Mouse (Mus musculus): ENCODE measurements around the gene Inafm2.
A peak's percentile ranks its signal among the peaks of the same experiment; 100 is the strongest.

Gene Inafm2

GRCm38 (mm10) chr2:118786525-118786924 is 41.0 kb downstream of the Inafm2 start:
- DNase-seq: no peak

DNA sequence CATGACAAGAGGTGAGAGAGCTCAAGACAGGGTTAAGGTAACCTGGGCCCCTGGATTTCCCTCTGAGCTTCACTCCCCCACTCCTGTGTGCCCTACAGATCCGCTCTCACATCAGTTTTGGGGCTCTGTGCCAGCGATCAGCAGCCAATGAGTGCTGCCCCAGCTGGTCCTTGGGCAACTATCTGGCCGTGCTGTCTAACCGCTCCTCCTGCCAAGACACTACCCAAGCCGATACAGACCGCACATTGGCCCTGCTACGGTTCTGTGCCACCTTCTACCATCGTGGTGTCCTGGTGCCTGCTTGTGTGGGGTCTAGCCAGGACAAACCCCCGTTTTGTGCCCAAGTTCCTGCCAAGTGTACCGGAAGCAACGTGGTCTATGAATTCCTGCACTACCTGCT is 43.9 kb downstream of the Inafm2 start:
- peak; percentile 81 to 86 for DNase-seq

- no peak for DNase-seq
These were observed 44.6 kb downstream of the Inafm2 start for GRCm38 (mm10) chr2:118790221-118790550.

DNA sequence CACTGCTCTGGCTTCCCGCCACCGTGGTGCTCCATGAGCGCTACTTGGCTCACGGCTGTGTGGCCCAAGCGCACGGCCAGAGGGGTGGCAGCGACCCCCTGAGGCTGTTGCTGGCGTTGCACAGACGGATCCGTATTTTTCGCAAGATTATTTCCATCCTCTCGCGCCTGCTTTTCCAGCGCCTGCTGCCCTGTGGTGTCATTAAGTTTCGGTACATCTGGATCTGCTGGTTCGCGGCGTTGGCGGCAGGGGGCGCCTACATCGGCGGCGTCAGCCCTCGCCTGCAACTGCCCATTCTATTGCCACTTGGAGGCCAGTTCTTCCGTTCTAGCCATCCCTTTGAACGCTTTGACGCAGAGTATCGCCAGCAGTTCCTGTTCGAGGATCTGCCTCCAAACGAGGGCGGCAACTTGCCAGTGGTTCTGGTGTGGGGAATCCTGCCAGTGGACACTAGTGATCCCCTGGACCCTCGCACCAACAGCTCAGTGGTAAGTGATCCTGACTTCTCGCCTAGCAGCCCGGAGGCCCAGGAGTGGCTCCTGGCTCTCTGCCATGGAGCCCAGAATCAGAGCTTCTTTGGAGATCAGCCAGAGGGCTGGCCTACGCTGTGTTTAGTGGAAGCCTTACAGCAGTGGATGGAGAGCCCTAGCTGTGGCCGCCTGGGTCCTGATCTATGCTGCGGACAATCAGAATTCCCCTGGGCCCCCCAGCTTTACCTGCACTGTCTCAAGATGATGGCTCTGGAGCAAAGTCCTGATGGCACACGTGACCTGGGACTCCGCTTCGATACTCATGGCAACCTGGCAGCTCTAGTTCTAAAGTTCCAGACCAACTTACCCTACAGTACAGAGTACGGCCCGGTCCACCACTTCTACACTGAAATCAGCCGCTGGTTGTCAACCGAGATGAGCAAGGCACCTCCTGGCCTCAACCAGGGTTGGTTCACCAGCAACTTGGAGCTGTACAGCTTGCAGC is 45.3 kb downstream of the Inafm2 start:
- DNase-seq: peak; percentile 81 to 88

DNA sequence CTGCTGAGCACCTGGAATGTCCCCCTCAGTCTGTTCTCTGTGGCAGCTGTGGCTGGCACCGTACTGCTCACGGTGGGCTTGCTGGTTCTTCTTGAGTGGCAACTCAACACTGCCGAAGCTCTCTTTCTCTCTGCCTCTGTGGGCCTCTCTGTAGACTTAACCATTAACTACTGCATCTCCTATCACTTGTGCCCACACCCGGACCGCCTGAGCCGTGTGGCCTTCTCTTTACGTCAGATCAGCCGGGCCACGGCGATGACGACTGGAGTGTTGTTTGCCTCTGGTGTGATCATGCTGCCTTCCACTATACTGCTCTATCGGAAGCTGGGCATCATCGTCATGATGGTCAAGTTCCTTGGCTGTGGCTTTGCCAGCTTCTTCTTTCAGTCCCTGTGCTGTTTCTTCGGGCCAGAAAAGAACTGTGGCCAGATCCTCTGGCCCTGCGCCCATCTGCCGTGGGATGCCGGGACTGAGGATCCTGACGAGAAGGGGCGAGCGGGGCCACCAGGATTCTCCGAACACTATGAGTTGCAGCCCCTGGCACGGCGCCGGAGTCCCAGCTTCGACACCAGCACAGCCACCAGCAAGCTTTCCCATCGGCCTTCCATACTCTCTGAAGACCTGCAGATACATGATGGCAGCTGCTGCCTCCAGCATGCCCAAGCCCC is 46.2 kb downstream of the Inafm2 start:
- peak in 1 of 2 experiments; percentile 49 for DNase-seq

DNA sequence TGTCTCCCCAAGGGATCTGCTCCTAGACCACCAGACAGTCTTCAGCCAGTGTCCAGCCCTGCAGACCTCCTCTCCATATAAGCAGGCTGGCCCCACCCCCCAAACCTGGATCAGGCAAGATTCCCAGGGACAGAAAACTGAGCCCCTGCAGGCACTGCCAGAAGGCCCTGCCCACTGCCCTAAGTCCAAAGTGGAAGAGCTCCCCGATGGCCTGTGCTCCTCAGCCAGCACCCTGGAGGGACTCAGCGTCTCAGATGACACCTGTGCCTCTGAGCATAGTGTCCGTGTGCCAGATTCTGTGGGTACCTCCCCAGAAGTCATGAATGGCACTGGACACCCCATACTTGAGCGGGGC is 46.7 kb downstream of the Inafm2 start:
- DNase-seq: no peak

DNA sequence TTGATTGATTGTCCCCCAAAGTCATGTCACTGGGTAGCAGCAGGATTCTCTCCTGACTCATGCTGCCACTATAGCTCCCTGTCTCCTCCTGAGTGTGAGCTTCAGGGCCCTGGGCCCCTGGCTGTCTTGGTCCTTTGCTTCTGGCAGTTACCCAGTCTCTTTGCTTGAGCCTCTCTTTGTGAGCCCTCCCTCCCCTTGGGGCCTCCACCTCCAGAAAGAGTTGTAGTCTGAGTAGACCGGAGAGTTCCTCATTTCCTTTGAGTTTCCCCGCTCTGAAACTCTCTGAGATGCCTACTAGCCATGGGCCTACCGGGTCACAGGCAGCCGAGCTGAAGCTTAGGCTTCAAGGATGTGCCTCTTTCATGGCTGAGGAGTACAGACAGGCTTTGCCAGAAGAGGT is 48.1 kb downstream of the Inafm2 start:
- no peak for DNase-seq
